Mouse (Mus musculus): ENCODE data around the gene Cep19. TPM values are rescaled to one million over a fixed set of nuclear protein-coding genes. Genes with fewer than 3 reads are reported as not detected.
"Not testable (repeated sequence)": the region's sequence is repeated elsewhere in the genome, so short reads cannot be mapped to it uniquely, and the experiment has no call there.

Gene Cep19
- polyA plus RNA-seq, 1 experiment from 2014 or later = 29.8 TPM

- under 1% methylated on average over 28 of the region's 30 CpGs for WGBS
- Histone ChIP-seq H3K36me3 (0 out of 2 replicates have a peak, but pooled peaks cover 3% of the 10 kb centered on the region), H3K9ac (peak overlapping the region; percentile 81), H3K4me3 (peak overlapping the region; percentile 78), H3K27ac (peak overlapping the region; percentile 97), H3K4me1 (peaks cover 18% of the 10 kb centered on the region), H3K9me3 (no peaks in the 10 kb centered on the region), H3K4me2 (peak overlapping the region; percentile 72), H3K27me3 (no peaks in the 10 kb centered on the region)
- no peak for ATAC-seq (ENCODE audit: borderline replicate concordance, extremely low read depth, low FRiP score, low TSS enrichment)
Measured at GRCm38 (mm10) chr16:32078408-32078990, 21.1 kb upstream of the Cep19 start.

DNA sequence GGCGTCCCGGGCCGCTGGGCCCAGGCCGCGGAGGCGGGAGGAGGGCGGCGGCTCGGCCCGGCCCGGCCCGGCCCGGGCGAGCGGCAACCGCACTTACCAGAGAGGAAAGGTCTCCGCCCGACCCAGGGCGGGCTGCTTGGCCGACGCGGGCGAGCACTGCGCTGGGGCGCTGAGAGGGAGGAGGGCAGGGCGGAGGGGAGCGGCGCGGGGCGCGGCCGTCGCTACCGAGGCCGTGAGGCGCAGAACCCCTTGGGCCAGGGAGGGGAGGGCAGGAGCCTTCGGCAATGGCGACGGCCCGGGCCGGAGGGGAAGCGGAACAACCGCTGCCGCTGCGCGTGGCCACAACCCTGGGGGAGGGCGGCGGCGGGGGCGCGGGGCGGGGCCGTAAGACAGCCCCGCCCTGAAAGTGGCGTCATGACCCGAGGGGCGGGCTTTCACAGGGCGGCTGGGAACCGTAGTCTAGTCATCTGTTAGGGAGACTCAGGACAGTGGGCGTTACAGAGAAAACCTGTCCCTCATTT lies 20.5 kb upstream of the Cep19 start, which contains the start of gene Pak2:
Pak2 (minus strand) TSS at position 352 of the 521 bp plus-strand sequence.
- Histone ChIP-seq H3K9me3 (no peaks in the 10 kb centered on the region), H3K27ac (peak within 1 kb of the TSS; percentile 97), H3K4me1 (peaks cover 18% of the 10 kb centered on the region), H3K4me3 (peak within 1 kb of the TSS; percentile 78), H3K9ac (peak within 1 kb of the TSS; percentile 81), H3K36me3 (0 out of 2 replicates have a peak, but pooled peaks cover 5% of the 10 kb centered on the region), H3K4me2 (peak within 1 kb of the TSS; percentile 72), H3K27me3 (no peaks in the 10 kb centered on the region)
- peak; percentile 96 for ATAC-seq (ENCODE audit: borderline replicate concordance, extremely low read depth, low FRiP score, low TSS enrichment)
- WGBS = under 1% methylated on average over 53 of the region's 60 CpGs

- Histone ChIP-seq H3K27ac (peak overlapping the region; percentile 57), H3K9me3 (no peaks in the 10 kb centered on the region), H3K36me3 (peaks cover 53% of the 10 kb centered on the region), H3K27me3 (no peaks in the 10 kb centered on the region), H3K4me3 (no peak overlapping the region), H3K4me1 (peaks cover 10% of the 10 kb centered on the region; the same call in 1 of the 2 replicates), H3K4me2 (no peak overlapping the region), H3K9ac (no peak overlapping the region)
- WGBS = 58% methylated on average over 17 of the region's 17 CpGs
- no peak for ATAC-seq (ENCODE audit: borderline replicate concordance, extremely low read depth, low FRiP score, low TSS enrichment)
Measured at GRCm38 (mm10) chr16:32087629-32088443, 11.8 kb upstream of the Cep19 start.

- H3K36me3 ChIP-seq = peaks cover 41% of the 10 kb centered on the region
- WGBS = 93% methylated on average over 7 of the region's 7 CpGs
Measured at GRCm38 (mm10) chr16:32091466-32091865, 8.1 kb upstream of the Cep19 start.

DNA sequence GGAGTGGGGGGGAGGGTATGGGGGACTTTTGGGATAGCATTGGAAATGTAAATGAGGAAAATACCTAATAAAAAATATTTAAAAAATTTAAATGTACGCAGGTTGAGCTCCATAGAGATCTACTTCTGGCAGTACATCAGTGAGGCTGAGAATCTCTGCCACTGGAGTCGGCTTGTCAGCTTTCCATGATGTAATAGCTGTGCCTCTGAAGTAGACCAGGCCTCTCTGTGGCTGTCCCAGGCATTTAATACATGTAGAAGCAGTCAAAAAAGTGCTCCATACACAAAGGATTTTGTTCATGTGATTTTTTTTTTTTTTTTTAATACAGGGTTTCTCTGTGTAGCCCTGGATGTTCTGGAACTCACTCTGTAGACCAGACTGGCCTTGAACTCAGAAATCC lies 1.8 kb upstream of the Cep19 start:
- H3K27ac ChIP-seq; H3K4me3 ChIP-seq; H3K36me3 ChIP-seq; H3K9ac ChIP-seq; H3K27me3 ChIP-seq; ATAC-seq (ENCODE audit: borderline replicate concordance, extremely low read depth, low FRiP score, low TSS enrichment); H3K9me3 ChIP-seq; H3K4me2 ChIP-seq: not testable (repeated sequence)
- 68% methylated on average over 2 of the region's 2 CpGs for WGBS
- peaks cover 18% of the 10 kb centered on the region for H3K4me1 ChIP-seq

More at GRCm38 (mm10) chr16:32091466-32091865, 8.1 kb upstream of the Cep19 start:
- no peak overlapping the region for H3K9ac ChIP-seq
- H3K27ac ChIP-seq = no peak overlapping the region
- H3K27me3 ChIP-seq = no peaks in the 10 kb centered on the region
- peaks cover 10% of the 10 kb centered on the region; the same call in 1 of the 2 replicates for H3K4me1 ChIP-seq
- no peak overlapping the region for H3K4me3 ChIP-seq
- H3K9me3 ChIP-seq = no peaks in the 10 kb centered on the region
- ATAC-seq (ENCODE audit: borderline replicate concordance, extremely low read depth, low FRiP score, low TSS enrichment) = no peak
- no peak overlapping the region for H3K4me2 ChIP-seq

- Histone ChIP-seq H3K4me1 (peaks cover 18% of the 10 kb centered on the region), H3K4me2 (peak overlapping the region; percentile 78), H3K4me3 (peak overlapping the region; percentile 70), H3K9me3 (no peaks in the 10 kb centered on the region), H3K9ac (peak overlapping the region; percentile 75), H3K27ac (peak overlapping the region; percentile 83), H3K27me3 (no peaks in the 10 kb centered on the region), H3K36me3 (0 out of 2 replicates have a peak, but pooled peaks cover 17% of the 10 kb centered on the region)
- ATAC-seq (ENCODE audit: borderline replicate concordance, extremely low read depth, low FRiP score, low TSS enrichment) = peak; percentile 83
- WGBS = under 1% methylated on average over 39 of the region's 39 CpGs
Measured at GRCm38 (mm10) chr16:32098897-32099637, 533 bp upstream of the Cep19 start.

- H3K36me3 ChIP-seq = peaks cover 30% of the 10 kb centered on the region
- H3K4me3 ChIP-seq = no peak overlapping the region
- 88% methylated on average over 13 of the region's 13 CpGs for WGBS
- H3K27me3 ChIP-seq = no peaks in the 10 kb centered on the region
- no peak overlapping the region for H3K27ac ChIP-seq
- no peak overlapping the region for H3K4me2 ChIP-seq
- H3K9me3 ChIP-seq = no peaks in the 10 kb centered on the region
- H3K4me1 ChIP-seq = peaks cover 18% of the 10 kb centered on the region
- no peak for ATAC-seq (ENCODE audit: borderline replicate concordance, extremely low read depth, low FRiP score, low TSS enrichment)
- H3K9ac ChIP-seq = no peak overlapping the region
Measured at GRCm38 (mm10) chr16:32102295-32102694, 2.7 kb downstream of the Cep19 start.

DNA sequence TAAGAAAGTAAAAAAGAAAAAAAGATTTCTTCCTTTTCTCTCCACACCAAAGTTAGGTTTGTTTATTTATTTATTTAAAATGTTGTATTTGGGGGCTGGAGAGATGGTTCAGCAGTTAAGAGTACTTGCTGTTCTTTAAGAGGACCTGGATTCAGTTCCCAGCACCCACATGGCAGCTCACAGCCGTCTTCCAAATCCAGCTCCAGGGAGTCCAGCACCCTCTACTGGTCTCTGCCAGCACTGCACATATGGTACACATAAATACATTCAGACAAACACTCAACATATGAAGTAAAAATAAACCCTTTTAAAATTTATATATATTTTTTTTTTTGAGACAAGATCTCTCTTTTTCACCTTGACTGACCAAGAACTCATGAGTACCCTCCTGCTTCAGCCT lies 6.1 kb downstream of the Cep19 start:
- H3K9me3 ChIP-seq = no peaks in the 10 kb centered on the region
- H3K4me1 ChIP-seq = no peaks in the 10 kb centered on the region
- H3K9ac ChIP-seq = no peak overlapping the region
- no peak for ATAC-seq (ENCODE audit: borderline replicate concordance, extremely low read depth, low FRiP score, low TSS enrichment)
- peaks cover 34% of the 10 kb centered on the region for H3K36me3 ChIP-seq
- no peak overlapping the region for H3K27ac ChIP-seq
- WGBS = 97% methylated on average over 1 of the region's 1 CpGs
- no peak overlapping the region for H3K4me3 ChIP-seq
- H3K27me3 ChIP-seq = no peaks in the 10 kb centered on the region
- no peak overlapping the region for H3K4me2 ChIP-seq

GRCm38 (mm10) chr16:32107342-32108045 lies 7.9 kb downstream of the Cep19 start:
- Histone ChIP-seq H3K36me3 (peaks cover 34% of the 10 kb centered on the region), H3K27ac (no peak overlapping the region), H3K4me1 (no peaks in the 10 kb centered on the region), H3K9me3 (no peaks in the 10 kb centered on the region), H3K4me3 (no peak overlapping the region), H3K9ac (no peak overlapping the region), H3K27me3 (no peaks in the 10 kb centered on the region), H3K4me2 (no peak overlapping the region)
- WGBS = 86% methylated on average over 12 of the region's 12 CpGs
- ATAC-seq (ENCODE audit: borderline replicate concordance, extremely low read depth, low FRiP score, low TSS enrichment) = no peak

DNA sequence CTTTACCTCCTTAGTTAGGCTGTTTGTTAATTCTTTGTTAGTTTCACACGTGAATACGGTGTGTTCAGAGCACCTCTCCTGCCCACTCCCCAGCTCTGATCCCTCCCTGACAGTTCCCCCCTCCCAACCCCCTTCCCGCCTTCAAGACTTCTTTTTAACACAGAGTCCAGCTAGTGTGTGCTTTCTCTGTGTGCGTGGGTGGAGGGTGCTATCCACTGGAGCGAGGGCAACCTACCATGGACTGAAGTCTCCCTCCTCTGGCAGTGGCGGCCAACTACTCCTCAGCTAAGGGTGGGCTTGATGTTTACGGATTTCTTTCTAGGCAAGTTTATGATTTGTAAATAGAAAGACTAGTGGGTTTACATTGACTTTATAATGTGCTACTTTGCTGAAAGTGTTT lies 8.6 kb downstream of the Cep19 start:
- Histone ChIP-seq H3K27ac (no peak overlapping the region), H3K4me3 (no peak overlapping the region), H3K9me3 (no peaks in the 10 kb centered on the region), H3K36me3 (peaks cover 31% of the 10 kb centered on the region), H3K4me2 (no peak overlapping the region), H3K27me3 (no peaks in the 10 kb centered on the region), H3K9ac (no peak overlapping the region), H3K4me1 (no peaks in the 10 kb centered on the region)
- 74% methylated on average over 7 of the region's 7 CpGs for WGBS
- no peak for ATAC-seq (ENCODE audit: borderline replicate concordance, extremely low read depth, low FRiP score, low TSS enrichment)

DNA sequence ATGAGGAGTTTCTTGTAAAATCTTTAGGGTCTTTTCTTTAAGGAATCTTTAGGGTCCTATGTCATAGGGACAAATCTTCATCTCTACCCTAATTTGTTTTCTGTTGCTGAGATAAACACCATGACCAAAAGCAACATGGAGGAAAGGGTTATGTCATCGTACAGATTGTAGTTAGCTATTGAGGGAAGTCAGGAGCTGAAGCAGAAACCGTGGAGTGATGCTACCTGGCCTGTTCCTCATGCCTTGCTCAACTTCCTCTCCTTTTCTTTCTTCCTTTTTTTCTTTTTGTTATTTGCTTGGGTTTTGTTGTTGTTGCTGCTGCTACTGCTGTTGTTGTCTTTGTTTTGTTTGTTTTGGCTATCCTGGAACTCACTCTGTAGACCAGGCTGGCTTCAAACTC lies 9.0 kb downstream of the Cep19 start:
- H3K4me2 ChIP-seq = no peak overlapping the region
- 88% methylated on average over 2 of the region's 2 CpGs for WGBS
- H3K9ac ChIP-seq = no peak overlapping the region
- H3K27me3 ChIP-seq = no peaks in the 10 kb centered on the region
- H3K9me3 ChIP-seq = no peaks in the 10 kb centered on the region
- H3K4me1 ChIP-seq = no peaks in the 10 kb centered on the region
- H3K36me3 ChIP-seq = peaks cover 27% of the 10 kb centered on the region
- H3K27ac ChIP-seq = no peak overlapping the region
- no peak for ATAC-seq (ENCODE audit: borderline replicate concordance, extremely low read depth, low FRiP score, low TSS enrichment)
- H3K4me3 ChIP-seq = no peak overlapping the region

All from lung, embryonic 15.5 days (tissue).